Mouse (Mus musculus) thymus, postnatal 25 days (tissue): Measurements from ENCODE around the gene Syt1.

Source experiments
- DNase-seq: peaks from one replicate; pipeline ENCODE4 v3.0.0; 2022

Syt1 gene

DNA sequence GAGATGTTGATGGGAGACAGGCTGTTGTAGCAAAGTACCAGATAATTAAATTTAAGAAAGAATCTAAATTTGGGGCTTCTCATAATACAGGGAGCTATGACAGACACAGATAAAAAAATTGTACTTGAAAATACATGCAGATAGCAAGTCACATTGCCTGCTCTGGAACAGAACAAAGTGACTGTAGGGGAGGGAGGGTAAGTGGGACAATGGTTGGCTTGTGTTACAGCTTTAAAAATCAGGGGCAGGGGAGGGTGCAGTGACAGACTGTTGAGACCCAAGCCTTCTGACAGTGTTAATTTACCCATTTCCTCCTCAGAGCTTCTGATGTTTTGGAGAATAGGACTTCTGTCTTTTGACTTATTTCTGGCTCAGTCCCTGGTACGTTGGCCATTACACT is 126.3 kb downstream of the Syt1 start:
- no peak for DNase-seq

GRCm38 (mm10) chr10:108880372-108880771 is 130.4 kb downstream of the Syt1 start:
- no peak for DNase-seq

GRCm38 (mm10) chr10:108875730-108876129 is 135.1 kb downstream of the Syt1 start:
- no peak for DNase-seq

- no peak for DNase-seq
Observed at GRCm38 (mm10) chr10:108874687-108875086, 136.1 kb downstream of the Syt1 start.

DNA sequence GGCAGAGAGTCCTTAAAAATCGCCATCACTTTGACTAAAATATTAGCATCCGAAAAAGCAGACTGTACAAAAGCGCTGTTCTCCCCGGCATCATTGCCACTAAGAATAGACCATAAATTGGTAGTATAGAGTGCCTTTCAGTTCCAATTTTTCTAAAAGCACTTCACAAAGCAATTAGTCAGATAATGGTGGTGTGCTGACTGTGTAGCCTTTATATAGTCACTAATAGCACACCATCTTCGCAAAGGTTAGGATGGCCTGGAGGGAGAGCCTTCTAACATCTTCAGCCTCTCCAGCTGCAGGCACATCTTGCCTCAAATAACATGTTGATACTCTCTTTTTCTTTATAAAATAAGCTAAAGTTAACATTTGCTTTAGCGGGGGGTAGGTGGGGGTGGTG is 138.4 kb downstream of the Syt1 start:
- DNase-seq = no peak

- DNase-seq = no peak
Observed at GRCm38 (mm10) chr10:108870586-108870985, 140.2 kb downstream of the Syt1 start.

- no peak for DNase-seq
Observed at GRCm38 (mm10) chr10:108868136-108868535, 142.6 kb downstream of the Syt1 start.

GRCm38 (mm10) chr10:108867202-108867601 is 143.6 kb downstream of the Syt1 start:
- DNase-seq = no peak

DNA sequence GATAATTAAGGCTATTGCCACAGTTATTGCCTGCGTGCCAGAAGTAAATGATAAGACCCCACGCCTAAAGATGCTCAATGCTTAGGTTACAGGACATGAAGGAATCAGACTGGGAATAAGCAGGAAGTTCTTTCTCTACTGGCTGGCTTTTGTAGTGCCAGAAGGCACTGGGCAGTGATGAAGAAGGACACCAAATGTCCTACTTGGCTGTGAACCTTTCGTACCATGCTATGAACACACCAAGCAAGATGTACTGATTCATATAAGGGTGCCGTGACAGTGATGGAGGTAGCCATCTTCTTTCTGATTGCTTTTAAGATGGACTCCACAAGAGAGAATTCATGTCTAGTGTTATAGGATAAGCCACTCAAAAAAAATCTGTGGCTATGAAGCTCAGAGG is 145.2 kb downstream of the Syt1 start:
- DNase-seq = no peak

GRCm38 (mm10) chr10:108855986-108856385 is 154.8 kb downstream of the Syt1 start:
- no peak for DNase-seq

DNA sequence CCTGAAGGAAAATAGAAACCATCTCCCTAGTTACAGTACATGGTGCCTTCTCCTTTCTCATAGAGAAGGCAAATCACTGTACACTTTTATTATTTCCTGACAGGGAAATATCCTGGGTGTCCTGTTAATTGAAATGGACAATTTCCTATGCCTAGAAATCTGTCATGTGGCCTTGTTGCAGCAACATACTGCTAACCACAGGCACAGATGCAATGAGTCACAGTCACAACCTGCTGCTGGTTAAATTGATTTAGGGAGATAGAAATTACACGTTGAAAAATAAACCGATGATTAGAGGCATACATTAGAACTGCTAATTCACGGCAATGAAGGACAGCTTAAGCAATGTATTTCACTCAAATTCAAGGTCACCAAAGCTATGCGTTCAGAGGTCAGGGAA is 158.0 kb downstream of the Syt1 start:
- no peak for DNase-seq

GRCm38 (mm10) chr10:108837434-108837833 is 173.3 kb downstream of the Syt1 start:
- DNase-seq = no peak

DNA sequence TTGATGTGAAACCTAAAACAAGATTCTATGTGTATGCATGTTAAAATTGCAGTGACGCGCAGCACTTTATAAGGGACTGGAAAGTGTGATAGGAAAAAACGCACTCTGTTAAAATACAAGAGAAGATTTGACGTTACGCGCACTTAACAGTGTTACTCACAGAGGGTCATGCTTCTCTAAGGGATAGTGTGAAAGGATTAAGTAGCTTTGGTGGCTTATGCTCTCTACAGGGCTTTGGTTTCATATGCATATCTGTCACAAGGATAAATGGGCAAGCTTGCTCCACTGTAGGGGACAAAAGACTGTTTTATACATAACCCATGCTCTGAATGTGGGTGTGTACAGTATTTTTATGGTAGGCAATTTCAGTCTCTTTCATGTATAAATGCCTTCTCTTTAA is 178.5 kb downstream of the Syt1 start:
- no peak for DNase-seq

GRCm38 (mm10) chr10:108831801-108832200 is 179.0 kb downstream of the Syt1 start:
- DNase-seq = no peak

DNA sequence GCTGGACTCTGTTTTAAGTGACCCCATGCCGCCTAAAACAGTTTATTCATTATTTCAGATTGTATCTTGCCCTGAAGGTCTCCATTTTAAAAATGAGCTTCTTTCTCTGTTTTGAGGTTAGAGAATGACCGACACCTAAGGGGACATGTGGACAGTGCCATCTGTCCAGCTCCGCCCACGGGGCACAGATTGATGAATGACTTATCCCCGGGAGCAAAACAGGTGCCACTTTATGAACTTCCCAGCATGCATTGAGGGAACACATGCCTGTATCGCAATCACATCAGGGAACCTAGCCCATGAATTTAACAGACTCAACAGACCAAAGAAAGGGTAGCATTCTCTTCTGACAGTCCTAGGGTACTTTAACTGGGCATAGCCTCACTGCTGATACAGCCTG is 188.5 kb downstream of the Syt1 start:
- no peak for DNase-seq

DNA sequence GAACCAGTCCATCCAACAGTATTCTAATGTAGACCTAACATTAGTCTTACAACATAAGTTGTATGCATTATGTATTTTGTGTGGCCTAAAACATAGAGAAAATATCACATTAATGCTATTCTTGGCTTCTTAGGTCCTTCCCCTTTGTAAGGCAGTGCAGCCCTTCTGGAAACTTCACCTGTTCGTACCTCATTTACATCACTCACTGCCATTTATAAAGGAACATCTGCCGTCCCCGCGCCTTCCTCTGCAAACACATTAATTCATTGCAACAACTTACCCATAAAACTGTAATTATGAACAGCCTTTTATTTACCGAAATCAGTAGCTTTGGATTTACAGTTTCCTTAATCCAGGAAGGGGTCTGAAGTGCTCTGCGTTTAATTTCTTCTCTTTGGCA is 195.4 kb downstream of the Syt1 start:
- DNase-seq = no peak

DNA sequence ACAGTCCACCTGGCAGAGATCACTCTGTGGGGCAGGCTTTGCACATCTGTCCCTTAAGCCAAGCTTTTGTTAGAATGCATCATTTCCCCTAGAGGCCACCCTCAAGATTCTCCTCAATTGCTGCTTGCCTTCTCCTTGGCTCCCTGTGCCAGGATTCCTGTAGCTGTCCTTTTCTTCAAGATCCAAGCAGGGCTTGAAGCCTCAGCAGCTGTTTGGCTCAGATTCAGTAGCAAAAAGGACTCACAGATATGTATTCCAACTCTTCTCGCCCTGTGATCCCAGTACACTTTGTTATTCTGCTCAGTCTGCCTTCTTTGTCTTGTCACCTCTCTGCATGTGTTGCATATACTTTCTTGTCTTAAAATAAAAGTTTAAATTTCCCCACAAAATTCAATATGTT is 206.4 kb downstream of the Syt1 start:
- DNase-seq = no peak

DNA sequence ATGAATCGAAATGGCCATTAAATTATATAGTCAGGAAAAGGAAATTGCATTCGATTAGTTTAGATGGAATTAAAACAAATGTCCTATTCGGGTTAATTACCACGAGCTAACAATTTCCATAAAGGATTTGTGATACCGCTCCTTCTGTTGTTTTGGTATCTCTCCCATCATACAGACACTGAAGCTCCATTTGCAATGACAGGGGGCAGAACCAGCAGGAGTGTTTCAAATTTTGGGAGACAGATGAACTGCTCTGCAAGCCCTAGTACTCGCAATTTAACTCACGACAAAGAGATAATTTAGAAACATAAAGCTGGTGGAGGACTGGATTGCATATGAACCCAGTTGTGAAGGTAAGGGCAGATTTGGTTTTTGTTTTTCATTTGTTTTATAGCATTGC is 210.0 kb downstream of the Syt1 start:
- no peak for DNase-seq

DNA sequence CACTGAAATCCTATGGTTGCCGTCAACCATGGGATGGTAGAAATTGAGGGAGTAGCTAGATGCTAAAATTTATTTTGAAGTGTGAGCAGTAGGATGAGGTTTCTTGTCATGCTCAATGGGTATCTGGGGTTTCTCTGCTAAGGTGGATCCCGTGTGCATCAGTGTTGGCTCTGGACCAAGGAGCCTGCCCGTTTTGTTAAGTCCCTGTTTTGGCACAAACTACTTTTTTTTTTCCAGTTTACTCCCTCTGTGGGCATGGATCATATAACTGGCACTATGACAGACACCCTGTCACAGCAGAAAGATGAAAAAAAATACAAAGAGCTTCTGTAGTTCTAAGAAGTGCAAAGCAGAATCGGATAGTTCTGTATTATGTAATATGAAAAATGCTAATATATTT is 212.0 kb downstream of the Syt1 start:
- no peak for DNase-seq

- DNase-seq = no peak
Observed at GRCm38 (mm10) chr10:108782817-108783216, 228.0 kb downstream of the Syt1 start.

DNA sequence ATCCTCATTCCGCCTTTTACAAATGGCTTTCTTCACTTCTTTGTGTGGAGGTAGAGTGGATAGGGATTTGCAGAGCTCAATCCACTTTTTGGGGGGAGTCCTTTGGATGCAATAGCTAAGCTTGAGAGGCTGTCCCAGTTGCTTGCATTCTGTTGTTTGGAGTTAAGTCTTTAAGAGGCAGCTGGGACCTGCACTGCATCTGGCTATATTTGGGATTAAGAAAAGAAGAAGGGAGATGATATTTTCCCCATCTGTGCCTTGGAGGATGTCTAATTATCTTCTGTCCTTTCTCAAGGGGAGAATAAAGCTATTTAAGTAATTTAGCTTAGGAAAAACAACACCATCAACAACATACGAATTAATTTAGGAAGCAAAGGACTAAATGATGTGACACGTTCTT is 230.2 kb downstream of the Syt1 start:
- no peak for DNase-seq

- DNase-seq = no peak
Observed at GRCm38 (mm10) chr10:108776735-108777134, 234.0 kb downstream of the Syt1 start.

GRCm38 (mm10) chr10:108771081-108771480 is 239.7 kb downstream of the Syt1 start:
- DNase-seq = no peak

- DNase-seq = no peak
Observed at GRCm38 (mm10) chr10:108765564-108765963, 245.2 kb downstream of the Syt1 start.

- DNase-seq = no peak
Observed at GRCm38 (mm10) chr10:108763722-108764121, 247.1 kb downstream of the Syt1 start.

DNA sequence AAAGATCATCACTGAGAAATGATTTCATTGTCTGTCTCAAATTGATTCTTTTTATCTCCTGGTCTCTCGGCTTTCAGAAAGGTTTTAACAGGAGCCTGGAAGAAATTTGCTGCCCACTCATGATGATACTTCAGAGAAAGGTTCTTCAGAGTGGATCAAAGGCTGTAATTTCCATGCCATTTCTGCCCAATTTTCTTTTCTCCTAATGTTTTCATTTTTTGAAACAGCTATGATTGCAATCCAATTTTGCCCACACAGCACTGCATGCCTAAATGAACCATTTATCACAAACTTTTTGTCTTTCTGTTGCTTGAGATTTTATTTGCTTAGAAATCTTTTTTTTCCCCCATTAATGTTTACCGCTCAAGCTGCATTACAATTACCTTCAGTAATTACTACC is 257.5 kb downstream of the Syt1 start:
- no peak for DNase-seq
